Mouse (Mus musculus) MEL (cell line): Measurements from ENCODE around the gene Vwa5b2. TPM values are rescaled to one million over a fixed set of nuclear protein-coding genes. Genes with fewer than 3 reads are reported as not detected.

Source experiments
- DNase-seq: peaks from one replicate; pipeline ENCODE4 v3.0.0; 2011; ENCODE audit warnings: low read depth, low spot score
- H3K27ac ChIP-seq: 2 replicates; pipeline ENCODE4 v1.5.1; 2012; ENCODE audit warnings: low read depth, mild to moderate bottlenecking, control low read depth, low read length, moderate library complexity; ENCODE audit not compliant: control insufficient read depth
- H3K27me3 ChIP-seq, 2 experiments: fragments of 150-350 bp in 1 of 2; sonication (generic) in 1 of 2; 2 replicates each; pipeline ENCODE4 v1.6.1; 2012; ENCODE audit warnings: low read length in 2 of 2, mild to moderate bottlenecking in 2 of 2, improper control_type of control experiment in 1 of 2, moderate library complexity in 1 of 2; ENCODE audit not compliant: insufficient read depth in 2 of 2, control insufficient read depth in 1 of 2
- H3K36me3 ChIP-seq, 2 experiments: 2 replicates each; pipeline ENCODE4 v1.6.1; 2012 to 2014; ENCODE audit warnings: low read length in 2 of 2, improper control_type of control experiment in 1 of 2, inconsistent platforms in 1 of 2, mild to moderate bottlenecking in 1 of 2; ENCODE audit not compliant: insufficient read depth in 2 of 2, control insufficient read depth in 1 of 2
- H3K4me1 ChIP-seq, 2 experiments: fragments of 150-350 bp in 1 of 2; sonication (generic) in 1 of 2; 2 replicates each; pipeline ENCODE4 v1.6.1; 2012; ENCODE audit warnings: low read length in 2 of 2, improper control_type of control experiment in 1 of 2, mild to moderate bottlenecking in 1 of 2; ENCODE audit not compliant: insufficient read depth in 2 of 2, control insufficient read depth in 1 of 2
- H3K4me3 ChIP-seq, 2 experiments: fragments of 150-350 bp in 1 of 2; sonication (generic) in 1 of 2; 2 replicates each; pipeline ENCODE4 v1.5.1; 2012; ENCODE audit warnings: low read depth in 2 of 2, low read length in 2 of 2, mild to moderate bottlenecking in 2 of 2, moderate library complexity in 2 of 2, control low read depth in 1 of 2, improper control_type of control experiment in 1 of 2; ENCODE audit not compliant: control insufficient read depth in 1 of 2, insufficient read depth in 1 of 2
- H3K79me2 ChIP-seq: 2 replicates; pipeline ENCODE4 v1.6.1; 2012; ENCODE audit warnings: mild to moderate bottlenecking, low read length, moderate library complexity; ENCODE audit not compliant: control insufficient read depth, poor library complexity, insufficient read depth
- H3K9ac ChIP-seq: 2 replicates; pipeline ENCODE4 v1.6.1; 2012; ENCODE audit warnings: low read depth, mild to moderate bottlenecking, control low read depth, low read length, moderate library complexity; ENCODE audit not compliant: control insufficient read depth, poor library complexity, severe bottlenecking
- H3K9me3 ChIP-seq: fragments of 150-350 bp; sonication (generic); replicated peaks from 2 replicates; pipeline ENCODE4 v1.6.1; 2012; ENCODE audit warnings: mild to moderate bottlenecking, low read length, improper control_type of control experiment, moderate library complexity; ENCODE audit not compliant: insufficient read depth
- BHLHE40 ChIP-seq: IDR thresholded peaks from 2 replicates; pipeline ENCODE4 v1.6.1; 2012; ENCODE audit warnings: low read depth, mild to moderate bottlenecking, inconsistent platforms, low read length, improper control_type of control experiment, borderline replicate concordance
- CHD1 ChIP-seq: IDR thresholded peaks from 2 replicates; pipeline ENCODE4 v1.6.1; 2012; ENCODE audit warnings: low read depth, mild to moderate bottlenecking, inconsistent platforms, low read length, improper control_type of control experiment
- CTCF ChIP-seq, 3 experiments: IDR thresholded peaks in 2 of 3; conservative IDR thresholded peaks in 1 of 3; 2 replicates each; pipeline ENCODE4 v1.5.1; 2011 to 2012; ENCODE audit warnings: low read length in 3 of 3, low read depth in 2 of 3, mild to moderate bottlenecking in 2 of 3, improper control_type of control experiment in 1 of 3, inconsistent platforms in 1 of 3, mixed read lengths in 1 of 3, moderate library complexity in 1 of 3; ENCODE audit not compliant: control insufficient read depth in 1 of 3, insufficient read depth in 1 of 3, poor library complexity in 1 of 3, severe bottlenecking in 1 of 3
- ETS1 ChIP-seq: IDR thresholded peaks from 2 replicates; pipeline ENCODE4 v1.6.1; 2012; ENCODE audit warnings: low read depth, mild to moderate bottlenecking, inconsistent platforms, low read length, improper control_type of control experiment, moderate library complexity
- GATA1 ChIP-seq: IDR thresholded peaks from 2 replicates; pipeline ENCODE4 v1.6.1; 2011; ENCODE audit warnings: low read depth, low read length, improper control_type of control experiment
- KAT2A ChIP-seq: conservative IDR thresholded peaks from 2 replicates; pipeline ENCODE4 v1.6.1; 2012; ENCODE audit warnings: low read depth, low read length, improper control_type of control experiment, inconsistent platforms
- MAFK ChIP-seq: IDR thresholded peaks from 2 replicates; pipeline ENCODE4 v1.6.1; 2011; ENCODE audit warnings: low read depth, mild to moderate bottlenecking, low read length, improper control_type of control experiment, borderline replicate concordance
- MEF2A ChIP-seq: IDR thresholded peaks from 2 replicates; pipeline ENCODE4 v1.6.1; 2014; ENCODE audit warnings: low read depth, mild to moderate bottlenecking, inconsistent platforms, low read length, improper control_type of control experiment; ENCODE audit not compliant: poor library complexity, insufficient replicate concordance, severe bottlenecking; ENCODE audit errors: extremely low read depth
- MYC ChIP-seq: IDR thresholded peaks from 2 replicates; pipeline ENCODE4 v1.6.1; 2011; ENCODE audit warnings: low read depth, mild to moderate bottlenecking, low read length, improper control_type of control experiment, moderate library complexity
- POLR2A ChIP-seq, 2 experiments: IDR thresholded peaks; 2 replicates each; pipeline ENCODE4 v1.6.1; 2011 to 2012; ENCODE audit warnings: low read length in 2 of 2, mild to moderate bottlenecking in 2 of 2, control low read depth in 1 of 2, improper control_type of control experiment in 1 of 2, low read depth in 1 of 2, moderate library complexity in 1 of 2; ENCODE audit not compliant: control insufficient read depth in 1 of 2, insufficient read depth in 1 of 2, poor library complexity in 1 of 2
- POLR2AphosphoS5 ChIP-seq: IDR thresholded peaks from 2 replicates; pipeline ENCODE4 v1.6.1; 2012; ENCODE audit warnings: low read depth, borderline replicate concordance, mild to moderate bottlenecking, inconsistent platforms, low read length, moderate library complexity, mixed read lengths
- RCOR1 ChIP-seq: IDR thresholded peaks from 2 replicates; pipeline ENCODE4 v1.6.1; 2012; ENCODE audit warnings: low read depth, mild to moderate bottlenecking, inconsistent platforms, low read length, improper control_type of control experiment
- SIN3A ChIP-seq: IDR thresholded peaks from 2 replicates; pipeline ENCODE4 v1.6.1; 2012; ENCODE audit warnings: low read length, improper control_type of control experiment, inconsistent platforms
- SMC3 ChIP-seq: IDR thresholded peaks from 2 replicates; pipeline ENCODE4 v1.6.1; 2011; ENCODE audit warnings: low read depth, low read length, improper control_type of control experiment
- TAL1 ChIP-seq: IDR thresholded peaks from 2 replicates; pipeline ENCODE4 v1.6.1; 2012; ENCODE audit warnings: mild to moderate bottlenecking, inconsistent platforms, low read length, moderate library complexity, mixed read lengths
- USF1 ChIP-seq: IDR thresholded peaks from 2 replicates; pipeline ENCODE4 v1.6.1; 2014; ENCODE audit warnings: low read depth, mild to moderate bottlenecking, inconsistent platforms, low read length, improper control_type of control experiment, moderate library complexity
- ZC3H11A ChIP-seq: IDR thresholded peaks from 2 replicates; pipeline ENCODE4 v1.6.1; 2012; ENCODE audit warnings: low read depth, mild to moderate bottlenecking, inconsistent platforms, low read length, improper control_type of control experiment
- ZKSCAN1 ChIP-seq: IDR thresholded peaks from 2 replicates; pipeline ENCODE4 v1.6.1; 2012; ENCODE audit warnings: low read depth, mild to moderate bottlenecking, inconsistent platforms, low read length, improper control_type of control experiment, moderate library complexity
- ZMIZ1 ChIP-seq: IDR thresholded peaks from 2 replicates; pipeline ENCODE4 v1.6.1; 2012; ENCODE audit warnings: low read depth, mild to moderate bottlenecking, inconsistent platforms, low read length, improper control_type of control experiment, moderate library complexity
- polyA plus RNA-seq, 2 experiments: library from polyadenylated mRNA; stranded (reverse) in 1 of 2; unstranded in 1 of 2; fragments of >175 nt in 1 of 2; fragments of >200 nt in 1 of 2; gene quantifications; 2 replicates each; pipeline versions ENCODE4 v1.2.1 to v1.2.4; 2012; ENCODE audit warnings: low replicate concordance in 2 of 2, low read depth in 1 of 2; ENCODE audit not compliant: insufficient read length in 2 of 2, insufficient read depth in 1 of 2, missing spikeins in 1 of 2
- total RNA-seq: library from RNA; depleted of rRNA; stranded (reverse); fragments of 300-350 nt; gene quantifications from 2 replicates; pipeline ENCODE4 v1.2.3, GENCODE M21; 2012

The Vwa5b2 gene
- total and polyA plus RNA-seq, 3 experiments = 0.15 to 0.33 TPM; not detected in 1

- no peak overlapping the region for H3K9ac ChIP-seq
- TF ChIP-seq GATA1 (no peak), RCOR1 (no peak), USF1 (no peak), MAFK (no peak)
- peaks cover 13% of the 10 kb centered on the region for H3K79me2 ChIP-seq
- H3K9me3 ChIP-seq = no peaks in the 10 kb centered on the region
- no peaks in the 10 kb centered on the region for H3K27me3 ChIP-seq
- peaks cover 0 to 6% of the 10 kb centered on the region in 2 experiments; a peak in 3 of 4 replicates for H3K4me1 ChIP-seq
- H3K27ac ChIP-seq = no peak overlapping the region
- no peak overlapping the region for H3K4me3 ChIP-seq
- H3K36me3 ChIP-seq = peaks cover 9 to 15% of the 10 kb centered on the region in 2 experiments
- DNase-seq = no peak
Measured at GRCm38 (mm10) chr16:20552594-20552993, 36.7 kb upstream of the Vwa5b2 start.

- Histone ChIP-seq H3K9ac (no peak overlapping the region), H3K9me3 (no peaks in the 10 kb centered on the region), H3K27ac (no peak overlapping the region), H3K4me3 (no peak overlapping the region), H3K36me3 (peaks cover 0 to 21% of the 10 kb centered on the region in 2 experiments; a peak in 2 of 4 replicates), H3K27me3 (no peaks in the 10 kb centered on the region), H3K79me2 (0 out of 2 replicates have a peak, but pooled peaks cover under 1% of the 10 kb centered on the region), H3K4me1 (no peaks in the 10 kb centered on the region)
- TF ChIP-seq CTCF (IDR thresholded peaks at IDR 0.05 in 2 of 3, conservative IDR thresholded peaks at IDR 0.05 in 1 of 3; ENCODE audit: control insufficient read depth in 1 of 3, insufficient read depth in 1 of 3, low read depth in 2 of 3, low read length in 3 of 3, poor library complexity in 1 of 3, severe bottlenecking in 1 of 3) = no peak
- no peak for TF ChIP-seq MEF2A
- TF ChIP-seq USF1 = no peak
- no peak for TF ChIP-seq SIN3A
- no peak for TF ChIP-seq ZC3H11A
- no peak for TF ChIP-seq MYC
- no peak for TF ChIP-seq POLR2A (IDR thresholded peaks at IDR 0.05; ENCODE audit: control insufficient read depth in 1 of 2, insufficient read depth in 1 of 2, low read depth in 1 of 2, low read length in 2 of 2, poor library complexity in 1 of 2)
- TF ChIP-seq ETS1 = no peak
- TF ChIP-seq KAT2A = no peak
- TF ChIP-seq TAL1 = no peak
- TF ChIP-seq BHLHE40 = no peak
- no peak for TF ChIP-seq ZKSCAN1
- TF ChIP-seq ZMIZ1 = no peak
- no peak for TF ChIP-seq SMC3
- TF ChIP-seq POLR2AphosphoS5 = no peak
- TF ChIP-seq CHD1 = no peak
- no peak for TF ChIP-seq RCOR1
- DNase-seq = no peak
Measured at GRCm38 (mm10) chr16:20555000-20555399, 34.3 kb upstream of the Vwa5b2 start.
